Mouse (Mus musculus) myocyte (in vitro differentiated cells): ENCODE measurements at regions not wholly inside any gene's neighbourhood (a gene's known extent, or its start where the extent isn't known, plus 50 kb on each side); places are given as distances from the start of the nearest gene placed in this dataset.

ENCODE experiments used
- E2F4 ChIP-seq: IDR thresholded peaks from one replicate; pipeline ENCODE4 v1.6.1; 2011; ENCODE audit warnings: mild to moderate bottlenecking, control low read depth, moderate library complexity; ENCODE audit not compliant: insufficient read depth
- MAX ChIP-seq: IDR thresholded peaks from one replicate; pipeline ENCODE4 v1.6.1; 2011; ENCODE audit warnings: low read depth, mild to moderate bottlenecking, control low read depth
- MYOD1 ChIP-seq, 3 experiments: IDR thresholded peaks; one replicate each; pipeline ENCODE4 v1.6.1; 2011; ENCODE audit warnings: control low read depth in 2 of 3, low read depth in 2 of 3, mild to moderate bottlenecking in 2 of 3, moderate library complexity in 1 of 3; ENCODE audit not compliant: insufficient read length in 2 of 3, control insufficient read depth in 1 of 3
- MYOG ChIP-seq, 3 experiments: IDR thresholded peaks; one replicate each; pipeline ENCODE4 v1.6.1; 2011; ENCODE audit warnings: control low read depth in 2 of 3, low read depth in 2 of 3, mild to moderate bottlenecking in 2 of 3; ENCODE audit not compliant: insufficient read length in 2 of 3, control insufficient read depth in 1 of 3, insufficient read depth in 1 of 3
- POLR2A ChIP-seq: IDR thresholded peaks from one replicate; pipeline ENCODE4 v1.6.1; 2011; ENCODE audit warnings: low read depth, mild to moderate bottlenecking, control low read depth, moderate library complexity; ENCODE audit not compliant: insufficient read length
- POLR2AphosphoS2 ChIP-seq: IDR thresholded peaks from one replicate; pipeline ENCODE4 v1.6.1; 2011; ENCODE audit warnings: low read depth, control low read depth; ENCODE audit not compliant: insufficient read length
- REST ChIP-seq: IDR thresholded peaks from one replicate; pipeline ENCODE4 v1.6.1; 2011; ENCODE audit warnings: mild to moderate bottlenecking, control low read depth, moderate library complexity; ENCODE audit not compliant: insufficient read depth, insufficient read length
- SRF ChIP-seq: IDR thresholded peaks from one replicate; pipeline ENCODE4 v1.6.1; 2011; ENCODE audit warnings: low read depth; ENCODE audit not compliant: control insufficient read depth, insufficient read length
- TCF12 ChIP-seq: IDR thresholded peaks from one replicate; pipeline ENCODE4 v1.6.1; 2011; ENCODE audit warnings: mild to moderate bottlenecking, control low read depth; ENCODE audit not compliant: poor library complexity, insufficient read depth, severe bottlenecking
- USF1 ChIP-seq: IDR thresholded peaks from one replicate; pipeline ENCODE4 v1.6.1; 2011; ENCODE audit warnings: low read depth, mild to moderate bottlenecking, control low read depth, moderate library complexity

DNA sequence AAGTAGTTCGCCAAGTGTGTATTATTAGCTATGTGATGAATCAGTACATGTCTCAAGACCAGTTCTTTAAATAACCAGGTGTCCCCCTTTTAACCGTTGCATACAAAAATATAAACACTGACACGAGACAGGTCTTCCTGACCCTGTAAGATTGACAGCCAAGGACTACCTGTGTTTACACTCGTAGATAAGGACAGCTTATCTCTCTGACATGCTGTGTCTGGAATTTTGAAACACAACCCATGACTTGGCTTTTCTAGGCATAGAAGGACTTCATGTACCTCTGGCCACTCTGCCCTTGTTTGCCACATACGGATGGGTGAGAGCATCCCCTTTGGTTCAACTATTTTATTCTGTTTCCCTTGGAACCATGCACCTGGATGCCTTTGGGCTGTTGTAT is 364.0 kb downstream of the Cog6 start:
- TF ChIP-seq USF1, result no peak
- TF ChIP-seq POLR2A, result no peak
- TF ChIP-seq SRF, result no peak
- TF ChIP-seq MAX, result no peak
- TF ChIP-seq E2F4, result no peak
- TF ChIP-seq POLR2AphosphoS2, result no peak
- no peak for TF ChIP-seq TCF12
- TF ChIP-seq MYOG (IDR thresholded peaks at IDR 0.05; ENCODE audit: control insufficient read depth in 1 of 3, insufficient read depth in 1 of 3, insufficient read length in 2 of 3, low read depth in 2 of 3), result no peak
- TF ChIP-seq REST, result no peak
- TF ChIP-seq MYOD1 (IDR thresholded peaks at IDR 0.05; ENCODE audit: control insufficient read depth in 1 of 3, insufficient read length in 2 of 3, low read depth in 2 of 3), result no peak
